Mouse (Mus musculus): Measurements from ENCODE around the gene Zfp653. TPM values are rescaled to one million over a fixed set of nuclear protein-coding genes. Genes with fewer than 3 reads are reported as not detected.

Gene Zfp653
- polyA plus RNA-seq, 1 experiment from 2014 or later: 7.5 TPM

DNA sequence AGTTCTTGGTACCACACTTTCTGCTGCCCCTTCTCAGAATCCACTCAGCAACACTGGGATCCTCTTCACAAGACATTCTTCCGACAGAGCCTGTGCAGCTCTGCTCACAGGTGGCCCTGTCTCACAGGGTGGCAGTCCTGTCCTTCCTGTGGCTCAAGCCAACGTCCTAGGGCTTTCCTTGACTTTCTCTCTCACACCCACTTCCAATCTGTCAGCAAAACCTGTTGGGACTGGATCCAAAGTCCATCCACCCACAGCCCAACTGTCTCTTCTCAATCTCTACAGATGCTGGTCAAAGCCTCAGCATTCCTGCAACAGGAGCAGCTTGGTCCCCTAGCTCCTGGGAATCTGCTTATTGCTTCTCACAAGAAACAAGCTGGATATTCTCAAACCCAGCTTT, 9.8 kb downstream of the Zfp653 start:
- DNase-seq (ENCODE audit: low spot score) (no peak), ATAC-seq (replicated peaks; ENCODE audit: low FRiP score) (no peak)
- WGBS: 77% methylated on average over 2 of the region's 2 CpGs
- Histone ChIP-seq H3K36me3 (ENCODE audit: control insufficient read depth, insufficient read depth, low read length) (peaks cover 29% of the 10 kb centered on the region), H3K27ac (ENCODE audit: low read depth, low read length) (no peak overlapping the region), H3K4me1 (replicated peaks; ENCODE audit: control insufficient read depth, insufficient read depth, low read length) (no peaks in the 10 kb centered on the region; the same call in 1 of the 2 replicates), H3K9me3 (ENCODE audit: control insufficient read depth, low read length) (no peaks in the 10 kb centered on the region), H3K4me2 (no peak overlapping the region), H3K4me3 (ENCODE audit: low read depth, low read length) (no peak overlapping the region), H3K9ac (ENCODE audit: low read depth, low read length) (no peak overlapping the region), H3K27me3 (replicated peaks; ENCODE audit: control insufficient read depth, insufficient read depth, low read length) (no peaks in the 10 kb centered on the region)

DNA sequence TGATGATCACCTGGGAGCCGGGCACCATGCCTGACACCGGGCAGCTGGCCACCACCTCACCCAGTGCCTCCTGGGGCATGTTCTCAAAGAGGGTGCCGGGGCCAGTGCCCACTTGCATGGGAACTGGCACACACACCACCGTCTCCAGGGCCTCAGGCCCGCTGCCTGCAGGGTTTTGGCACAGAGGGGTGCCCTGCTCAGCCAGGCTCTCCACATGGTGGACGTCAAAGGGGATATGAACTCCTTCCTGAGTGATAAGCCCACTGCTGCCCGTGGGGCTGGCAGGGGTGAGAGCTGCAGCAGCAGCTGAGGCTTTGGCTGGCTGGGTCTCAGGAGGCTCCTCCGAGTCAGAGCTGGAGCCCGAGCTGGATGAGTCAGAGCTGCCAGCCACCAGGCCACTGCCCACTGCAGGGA, 13.2 kb downstream of the Zfp653 start:
- Histone ChIP-seq H3K27me3 (replicated peaks; ENCODE audit: control insufficient read depth, insufficient read depth, low read length) (peaks cover 18% of the 10 kb centered on the region), H3K4me2 (no peak overlapping the region), H3K9ac (ENCODE audit: low read depth, low read length) (no peak overlapping the region), H3K27ac (ENCODE audit: low read depth, low read length) (no peak overlapping the region), H3K4me1 (replicated peaks; ENCODE audit: control insufficient read depth, insufficient read depth, low read length) (peaks cover 2% of the 10 kb centered on the region; the same call in 1 of the 2 replicates), H3K4me3 (ENCODE audit: low read depth, low read length) (no peak overlapping the region), H3K36me3 (ENCODE audit: control insufficient read depth, insufficient read depth, low read length) (peaks cover 11% of the 10 kb centered on the region), H3K9me3 (ENCODE audit: control insufficient read depth, low read length) (no peaks in the 10 kb centered on the region)
- 83% methylated on average over 9 of the region's 9 CpGs for WGBS
- ATAC-seq (replicated peaks; ENCODE audit: low FRiP score) (no peak), DNase-seq (ENCODE audit: low spot score) (no peak)

DNA sequence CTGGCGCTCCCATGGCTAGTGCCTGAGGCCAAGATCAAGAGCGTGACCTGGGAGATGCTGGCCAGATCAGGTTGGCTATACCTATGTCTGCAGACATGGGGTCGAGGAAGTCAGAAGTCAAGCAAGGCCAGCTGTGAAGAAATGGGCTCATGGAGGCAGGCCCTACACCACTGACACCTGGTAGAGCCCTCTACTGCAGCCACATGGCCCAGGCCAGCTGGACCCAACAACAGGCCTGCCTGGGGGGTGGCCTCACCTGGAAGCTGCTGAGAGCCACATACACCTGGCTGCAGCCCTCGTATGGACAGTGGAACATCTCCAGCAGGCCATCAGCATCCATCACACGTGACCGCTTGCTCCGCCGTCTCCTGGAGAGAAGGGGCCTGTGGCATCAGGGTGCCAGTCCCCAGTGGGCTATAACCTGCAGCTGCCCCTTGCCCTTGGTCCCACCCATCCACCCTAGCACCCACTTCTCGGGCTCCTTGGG, 14.1 kb downstream of the Zfp653 start:
- WGBS: 90% methylated on average over 9 of the region's 9 CpGs
- no peak for DNase-seq (ENCODE audit: low spot score)
- H3K36me3 ChIP-seq (ENCODE audit: control insufficient read depth, insufficient read depth, low read length): peaks cover 11% of the 10 kb centered on the region
- H3K4me2 ChIP-seq: no peak overlapping the region
- no peaks in the 10 kb centered on the region for H3K9me3 ChIP-seq (ENCODE audit: control insufficient read depth, low read length)
- peaks cover 2% of the 10 kb centered on the region for H3K4me1 ChIP-seq (replicated peaks; ENCODE audit: control insufficient read depth, insufficient read depth, low read length)
- H3K27ac ChIP-seq (ENCODE audit: low read depth, low read length): no peak overlapping the region
- no peak overlapping the region for H3K4me3 ChIP-seq (ENCODE audit: low read depth, low read length)
- ATAC-seq (replicated peaks; ENCODE audit: low FRiP score): no peak
- H3K9ac ChIP-seq (ENCODE audit: low read depth, low read length): no peak overlapping the region
- H3K27me3 ChIP-seq (replicated peaks; ENCODE audit: control insufficient read depth, insufficient read depth, low read length): peaks cover 27% of the 10 kb centered on the region

DNA sequence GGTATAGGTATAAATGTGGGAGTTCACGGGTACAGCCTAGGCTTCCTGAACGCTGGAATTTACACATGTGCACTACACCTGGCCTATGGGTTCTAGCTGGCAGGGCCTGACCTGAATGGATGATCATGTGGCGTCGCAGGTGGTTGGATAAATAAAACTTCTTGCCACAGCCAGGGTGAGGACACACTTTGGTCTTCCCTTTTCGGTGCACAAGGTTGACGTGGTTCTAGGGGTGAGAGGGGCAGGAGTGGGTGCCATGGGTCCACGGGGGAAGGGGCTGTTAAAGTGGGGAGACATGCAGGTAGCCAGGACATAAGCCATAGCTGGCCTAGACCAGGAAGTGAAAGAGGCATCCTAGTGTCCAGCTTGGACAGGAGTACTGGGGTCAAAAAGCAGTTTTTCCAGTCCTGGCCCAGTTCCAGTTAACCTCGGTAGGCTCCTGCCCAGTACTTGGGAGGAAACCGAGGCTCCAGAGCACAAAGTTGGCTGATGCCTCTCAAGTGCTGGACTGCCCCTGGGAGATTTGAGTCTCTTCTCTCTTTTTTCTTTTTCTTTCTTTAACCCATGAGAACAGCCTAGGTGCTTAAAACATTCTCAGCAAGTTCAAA, 14.8 kb downstream of the Zfp653 start:
- H3K4me3 ChIP-seq (ENCODE audit: low read depth, low read length): no peak overlapping the region
- H3K36me3 ChIP-seq (ENCODE audit: control insufficient read depth, insufficient read depth, low read length): peaks cover 11% of the 10 kb centered on the region
- peaks cover 8% of the 10 kb centered on the region for H3K4me1 ChIP-seq (replicated peaks; ENCODE audit: control insufficient read depth, insufficient read depth, low read length)
- no peak overlapping the region for H3K27ac ChIP-seq (ENCODE audit: low read depth, low read length)
- H3K9ac ChIP-seq (ENCODE audit: low read depth, low read length): no peak overlapping the region
- 77% methylated on average over 9 of the region's 9 CpGs for WGBS
- no peaks in the 10 kb centered on the region for H3K9me3 ChIP-seq (ENCODE audit: control insufficient read depth, low read length)
- no peak overlapping the region for H3K4me2 ChIP-seq
- peaks cover 34% of the 10 kb centered on the region for H3K27me3 ChIP-seq (replicated peaks; ENCODE audit: control insufficient read depth, insufficient read depth, low read length)
- DNase-seq (ENCODE audit: low spot score) (no peak), ATAC-seq (replicated peaks; ENCODE audit: low FRiP score) (no peak)

DNA sequence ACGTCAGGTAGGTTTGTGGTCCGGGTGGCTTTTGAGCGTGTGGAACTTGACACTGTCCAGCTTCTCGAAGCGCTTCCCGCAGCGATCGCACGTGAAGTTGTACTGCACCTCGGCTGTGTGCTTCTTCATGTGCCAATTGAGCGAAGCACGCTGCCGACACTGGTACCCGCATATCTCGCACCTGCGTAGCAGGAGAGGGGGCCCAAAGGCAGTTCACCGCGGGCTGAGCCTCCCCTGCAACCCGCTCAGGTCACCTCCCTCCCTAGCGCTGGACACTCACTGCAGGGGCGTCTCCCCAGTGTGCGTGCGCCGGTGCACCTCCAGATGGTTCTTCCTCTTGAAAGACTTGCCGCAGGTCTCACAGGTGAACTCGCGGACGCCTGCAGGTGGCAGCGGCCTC, 15.5 kb downstream of the Zfp653 start:
- Histone ChIP-seq H3K9ac (ENCODE audit: low read depth, low read length) (no peak overlapping the region), H3K36me3 (ENCODE audit: control insufficient read depth, insufficient read depth, low read length) (peaks cover 11% of the 10 kb centered on the region), H3K27ac (ENCODE audit: low read depth, low read length) (no peak overlapping the region), H3K4me1 (replicated peaks; ENCODE audit: control insufficient read depth, insufficient read depth, low read length) (peaks cover 14% of the 10 kb centered on the region), H3K4me3 (ENCODE audit: low read depth, low read length) (no peak overlapping the region), H3K27me3 (replicated peaks; ENCODE audit: control insufficient read depth, insufficient read depth, low read length) (peaks cover 41% of the 10 kb centered on the region), H3K9me3 (ENCODE audit: control insufficient read depth, low read length) (no peaks in the 10 kb centered on the region), H3K4me2 (no peak overlapping the region)
- DNase-seq (ENCODE audit: low spot score): no peak
- WGBS: 34% methylated on average over 29 of the region's 29 CpGs
- ATAC-seq (replicated peaks; ENCODE audit: low FRiP score): no peak

DNA sequence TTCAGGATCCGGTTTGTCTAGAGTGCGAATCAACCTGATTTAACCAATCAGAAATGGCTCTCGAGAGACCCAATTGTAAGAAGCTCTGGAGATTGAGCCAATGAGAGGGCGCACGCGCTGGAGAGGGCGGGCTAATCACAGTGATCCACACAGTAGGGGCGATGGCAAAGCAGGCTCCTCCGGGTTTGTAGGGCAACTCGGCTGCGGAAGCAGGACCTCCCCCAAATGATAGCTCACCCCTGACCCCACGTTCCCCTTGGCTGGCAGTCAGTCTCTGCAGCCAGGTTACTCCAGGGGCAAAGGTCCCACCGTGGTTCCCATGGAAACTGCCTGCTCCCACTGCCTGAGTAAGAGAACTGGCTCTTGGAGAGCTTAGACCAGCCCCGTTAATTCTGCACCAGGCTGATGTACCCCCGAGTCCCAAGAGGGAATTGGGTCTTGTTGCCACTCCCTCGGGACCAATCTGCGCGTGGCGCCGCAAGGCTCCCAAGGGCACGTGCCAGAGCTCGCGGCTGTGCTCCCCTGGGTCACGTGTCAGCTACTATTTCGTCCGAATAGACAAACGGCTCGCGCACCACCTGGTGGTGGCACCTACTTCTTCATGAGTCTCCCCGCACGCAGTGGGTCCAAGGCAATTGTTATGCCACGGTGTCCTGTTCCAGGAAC, 16.6 kb downstream of the Zfp653 start:
- 0 out of 2 replicates have a peak overlapping the region, but pooled peaks have one; percentile 3 for H3K4me3 ChIP-seq (ENCODE audit: low read depth, low read length)
- H3K36me3 ChIP-seq (ENCODE audit: control insufficient read depth, insufficient read depth, low read length): peaks cover 10% of the 10 kb centered on the region
- DNase-seq (ENCODE audit: low spot score) (peak; percentile 78), ATAC-seq (replicated peaks; ENCODE audit: low FRiP score) (peak; percentile 60)
- H3K9ac ChIP-seq (ENCODE audit: low read depth, low read length): no peak overlapping the region
- WGBS: 2% methylated on average over 32 of the region's 32 CpGs
- H3K27me3 ChIP-seq (replicated peaks; ENCODE audit: control insufficient read depth, insufficient read depth, low read length): peaks cover 52% of the 10 kb centered on the region
- H3K4me1 ChIP-seq (replicated peaks; ENCODE audit: control insufficient read depth, insufficient read depth, low read length): peaks cover 19% of the 10 kb centered on the region
- H3K9me3 ChIP-seq (ENCODE audit: control insufficient read depth, low read length): no peaks in the 10 kb centered on the region
- no peak overlapping the region for H3K27ac ChIP-seq (ENCODE audit: low read depth, low read length)
- H3K4me2 ChIP-seq: peak overlapping the region; percentile 51

DNA sequence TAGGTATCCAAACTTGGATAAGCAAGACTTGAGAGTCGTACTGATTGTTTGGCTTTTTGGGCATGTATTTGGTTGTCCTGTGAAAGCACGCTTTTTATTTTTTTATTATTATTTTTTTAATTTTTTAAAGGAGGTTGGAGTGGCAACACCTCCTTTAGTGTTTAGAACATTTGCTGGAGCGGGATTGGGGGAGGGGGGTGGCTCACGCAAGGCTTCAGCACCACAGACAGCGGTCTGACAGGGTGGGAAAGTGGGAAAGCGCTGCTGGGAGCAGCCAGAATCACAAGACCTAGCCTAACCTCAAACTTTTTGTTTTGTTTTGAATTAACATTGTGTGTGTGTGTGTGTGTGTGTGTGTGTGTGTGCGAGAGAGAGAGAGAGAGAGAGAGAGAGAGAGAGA, 17.5 kb downstream of the Zfp653 start:
- Histone ChIP-seq H3K9me3 (ENCODE audit: control insufficient read depth, low read length) (no peaks in the 10 kb centered on the region), H3K9ac (ENCODE audit: low read depth, low read length) (no peak overlapping the region), H3K27me3 (replicated peaks; ENCODE audit: control insufficient read depth, insufficient read depth, low read length) (peaks cover 58% of the 10 kb centered on the region), H3K4me3 (ENCODE audit: low read depth, low read length) (no peak overlapping the region), H3K4me1 (replicated peaks; ENCODE audit: control insufficient read depth, insufficient read depth, low read length) (peaks cover 19% of the 10 kb centered on the region), H3K27ac (ENCODE audit: low read depth, low read length) (no peak overlapping the region), H3K36me3 (ENCODE audit: control insufficient read depth, insufficient read depth, low read length) (peaks cover 5% of the 10 kb centered on the region), H3K4me2 (no peak overlapping the region)
- ATAC-seq (replicated peaks; ENCODE audit: low FRiP score) (no peak), DNase-seq (ENCODE audit: low spot score) (no peak)
- WGBS: 16% methylated on average over 6 of the region's 7 CpGs

DNA sequence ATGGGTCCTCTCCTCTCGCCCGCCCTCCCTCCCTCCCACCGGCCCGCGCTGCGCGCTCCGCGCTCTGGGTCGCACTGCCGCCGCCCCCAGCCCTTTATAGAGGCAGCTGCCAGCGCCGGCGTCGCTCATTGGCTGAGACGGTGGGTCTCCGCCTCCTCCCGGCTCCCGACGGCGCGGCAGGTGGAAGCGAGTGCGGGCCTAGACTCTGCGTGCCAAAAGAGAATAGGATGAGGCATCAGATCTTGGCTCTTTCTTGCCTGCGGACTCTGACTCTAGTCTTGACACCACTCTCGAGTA, 19.3 kb downstream of the Zfp653 start, which contains the start of gene Elavl3:
TSS of gene Elavl3 (minus strand) at position 66 of the 297 bp plus-strand sequence.
- Histone ChIP-seq H3K27me3 (replicated peaks; ENCODE audit: control insufficient read depth, insufficient read depth, low read length) (peaks cover 65% of the 10 kb centered on the region), H3K9me3 (ENCODE audit: control insufficient read depth, low read length) (no peaks in the 10 kb centered on the region), H3K36me3 (ENCODE audit: control insufficient read depth, insufficient read depth, low read length) (no peaks in the 10 kb centered on the region), H3K9ac (ENCODE audit: low read depth, low read length) (no peak within 1 kb of the TSS), H3K27ac (ENCODE audit: low read depth, low read length) (no peak within 1 kb of the TSS), H3K4me2 (peak within 1 kb of the TSS; percentile 75), H3K4me3 (ENCODE audit: low read depth, low read length) (peak within 1 kb of the TSS; percentile 41), H3K4me1 (replicated peaks; ENCODE audit: control insufficient read depth, insufficient read depth, low read length) (peaks cover 19% of the 10 kb centered on the region)
- WGBS: 3% methylated on average over 28 of the region's 28 CpGs
- ATAC-seq (replicated peaks; ENCODE audit: low FRiP score) (no peak), DNase-seq (ENCODE audit: low spot score) (no peak)
